Mouse (Mus musculus): ENCODE measurements around the gene C8b. TPM values are rescaled to one million over a fixed set of nuclear protein-coding genes. Genes with fewer than 3 reads are reported as not detected.

C8b gene
- total and polyA plus RNA-seq, 2 experiments, result 83.5 to 244 TPM

DNA sequence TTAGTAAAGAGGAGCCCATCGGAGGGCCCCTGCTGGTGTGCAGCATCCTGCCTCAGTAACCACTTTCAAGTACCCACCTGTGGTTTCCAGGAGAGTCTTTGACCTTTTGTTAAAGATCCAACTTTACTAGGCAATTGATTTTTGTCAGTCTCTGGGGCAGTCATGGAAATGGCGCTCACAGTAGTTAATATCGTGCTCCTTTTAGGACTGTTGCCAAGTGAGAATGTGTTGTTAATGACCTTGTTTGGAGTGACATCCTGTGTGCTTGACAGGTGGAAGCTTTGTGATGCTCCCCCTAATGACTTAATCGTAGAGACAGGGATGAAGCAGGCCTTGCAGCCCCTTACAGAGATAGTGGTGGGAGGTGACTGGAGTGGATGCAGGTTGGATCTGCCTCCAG lies 4.2 kb downstream of the C8b start:
- WGBS, result 39% methylated on average over 4 of the region's 4 CpGs

DNA sequence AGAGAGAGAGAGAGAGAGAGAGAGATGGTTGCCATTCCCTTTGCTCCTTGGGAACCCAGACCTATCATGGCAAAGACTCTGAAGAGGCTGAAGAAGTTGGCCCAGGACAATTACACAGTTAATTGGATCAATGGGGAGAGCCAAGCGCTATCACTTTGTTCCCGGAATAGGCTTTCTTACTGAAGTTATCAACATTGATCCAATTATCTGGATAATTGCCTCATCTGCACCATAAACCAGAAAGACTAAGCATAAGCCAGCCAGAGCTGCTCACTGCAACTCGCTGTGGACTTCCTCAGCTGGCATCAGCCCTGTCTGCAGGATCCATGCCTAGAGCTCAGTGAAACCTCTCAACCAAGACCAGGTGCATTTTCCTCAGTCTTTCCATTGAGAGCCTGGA lies 9.5 kb downstream of the C8b start:
- peak; percentile 30 for DNase-seq (ENCODE audit: extremely low read depth, low read depth, low spot score)
- Histone ChIP-seq H3K4me1 (ENCODE audit: control insufficient read depth, insufficient read depth, low read length) (peaks cover 14% of the 10 kb centered on the region), H3K27me3 (ENCODE audit: control insufficient read depth, insufficient read depth, low read length) (no peaks in the 10 kb centered on the region), H3K27ac (replicated peaks; ENCODE audit: insufficient read depth, low read depth, low read length) (no peak overlapping the region), H3K36me3 (ENCODE audit: control insufficient read depth, insufficient read depth, low read length) (peaks cover 30% of the 10 kb centered on the region), H3K79me2 (ENCODE audit: control insufficient read depth, insufficient read depth, low read length) (peaks cover 4% of the 10 kb centered on the region; the same call in 1 of the 2 replicates), H3K9ac (ENCODE audit: low read depth, low read length) (no peak overlapping the region), H3K4me3 (ENCODE audit: insufficient read depth, low read depth, low read length) (no peak overlapping the region)
- WGBS, result 22% methylated on average over 3 of the region's 3 CpGs
- TF ChIP-seq CTCF (IDR thresholded peaks at IDR 0.05; ENCODE audit: low read depth, low read length), result no peak
- no peak for TF ChIP-seq POLR2A (IDR thresholded peaks at IDR 0.05; ENCODE audit: extremely low read depth, insufficient read depth, low read length)

More for the DNA sequence above, 4.2 kb downstream of the C8b start:
- no peak overlapping the region for H3K9ac ChIP-seq (ENCODE audit: low read depth, low read length)
- H3K4me1 ChIP-seq (ENCODE audit: control insufficient read depth, insufficient read depth, low read length), result peaks cover 26% of the 10 kb centered on the region
- H3K4me3 ChIP-seq (ENCODE audit: insufficient read depth, low read depth, low read length), result no peak overlapping the region
- peaks cover 5% of the 10 kb centered on the region; the same call in 1 of the 2 replicates for H3K36me3 ChIP-seq (ENCODE audit: control insufficient read depth, insufficient read depth, low read length)
- peak; percentile 54 for DNase-seq (ENCODE audit: extremely low read depth, low read depth, low spot score)
- no peaks in the 10 kb centered on the region for H3K27me3 ChIP-seq (ENCODE audit: control insufficient read depth, insufficient read depth, low read length)
- no peak overlapping the region for H3K27ac ChIP-seq (replicated peaks; ENCODE audit: insufficient read depth, low read depth, low read length)
- TF ChIP-seq CTCF (IDR thresholded peaks at IDR 0.05; ENCODE audit: low read depth, low read length) (no peak), POLR2A (IDR thresholded peaks at IDR 0.05; ENCODE audit: extremely low read depth, insufficient read depth, low read length) (no peak)
- H3K79me2 ChIP-seq (ENCODE audit: control insufficient read depth, insufficient read depth, low read length), result peaks cover 19% of the 10 kb centered on the region; the same call in 1 of the 2 replicates

DNA sequence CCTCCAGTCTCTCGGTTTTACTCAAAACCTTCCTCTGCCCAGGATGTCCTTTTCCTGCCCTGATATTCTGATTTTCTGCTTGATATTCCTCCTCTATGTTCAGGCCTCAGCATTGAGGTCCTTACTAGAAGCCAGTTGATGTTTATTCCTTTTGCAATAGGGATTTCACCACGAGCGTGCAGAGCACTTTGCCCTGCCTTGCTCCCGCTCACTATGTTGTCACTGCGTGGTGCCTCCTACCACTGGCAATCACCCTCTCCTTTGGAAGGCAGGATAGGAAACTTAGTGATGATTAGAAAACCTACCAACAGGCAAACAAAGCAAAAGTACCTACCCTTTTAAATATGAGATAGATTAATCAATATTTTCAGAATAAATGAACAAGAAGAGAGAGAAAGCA lies 13.3 kb downstream of the C8b start:
- Histone ChIP-seq H3K27ac (replicated peaks; ENCODE audit: insufficient read depth, low read depth, low read length) (peak overlapping the region; percentile 84), H3K4me1 (ENCODE audit: control insufficient read depth, insufficient read depth, low read length) (peaks cover 9% of the 10 kb centered on the region), H3K79me2 (ENCODE audit: control insufficient read depth, insufficient read depth, low read length) (no peaks in the 10 kb centered on the region), H3K4me3 (ENCODE audit: insufficient read depth, low read depth, low read length) (no peak overlapping the region), H3K9ac (ENCODE audit: low read depth, low read length) (no peak overlapping the region), H3K27me3 (ENCODE audit: control insufficient read depth, insufficient read depth, low read length) (no peaks in the 10 kb centered on the region), H3K36me3 (ENCODE audit: control insufficient read depth, insufficient read depth, low read length) (peaks cover 61% of the 10 kb centered on the region)
- peak; percentile 96 for DNase-seq (ENCODE audit: extremely low read depth, low read depth, low spot score)
- no peak for TF ChIP-seq CTCF (IDR thresholded peaks at IDR 0.05; ENCODE audit: low read depth, low read length)
- no peak for TF ChIP-seq POLR2A (IDR thresholded peaks at IDR 0.05; ENCODE audit: extremely low read depth, insufficient read depth, low read length)
- 24% methylated on average over 5 of the region's 5 CpGs for WGBS

DNA sequence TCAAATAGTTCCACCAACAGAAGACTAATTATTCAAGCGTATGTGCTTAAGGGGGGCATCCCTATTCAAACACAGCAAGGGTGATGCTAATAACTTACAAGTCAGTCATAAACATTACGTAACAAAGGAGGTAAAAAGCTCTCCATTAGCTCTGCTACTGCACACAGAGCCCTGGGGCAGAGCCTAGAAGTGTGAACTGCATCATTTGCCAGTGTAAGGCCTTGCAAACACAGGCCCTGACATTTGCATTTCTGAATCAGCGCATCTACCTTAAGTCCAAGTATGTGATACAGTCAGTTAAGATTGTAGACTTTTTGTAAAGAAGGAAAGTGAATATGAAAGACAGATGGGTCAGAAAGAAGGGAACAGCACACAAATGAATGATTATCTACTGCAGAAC lies 15.3 kb downstream of the C8b start:
- DNase-seq (ENCODE audit: extremely low read depth, low read depth, low spot score), result no peak
- peaks cover 5% of the 10 kb centered on the region for H3K4me1 ChIP-seq (ENCODE audit: control insufficient read depth, insufficient read depth, low read length)
- WGBS, result 90% methylated on average over 3 of the region's 3 CpGs

DNA sequence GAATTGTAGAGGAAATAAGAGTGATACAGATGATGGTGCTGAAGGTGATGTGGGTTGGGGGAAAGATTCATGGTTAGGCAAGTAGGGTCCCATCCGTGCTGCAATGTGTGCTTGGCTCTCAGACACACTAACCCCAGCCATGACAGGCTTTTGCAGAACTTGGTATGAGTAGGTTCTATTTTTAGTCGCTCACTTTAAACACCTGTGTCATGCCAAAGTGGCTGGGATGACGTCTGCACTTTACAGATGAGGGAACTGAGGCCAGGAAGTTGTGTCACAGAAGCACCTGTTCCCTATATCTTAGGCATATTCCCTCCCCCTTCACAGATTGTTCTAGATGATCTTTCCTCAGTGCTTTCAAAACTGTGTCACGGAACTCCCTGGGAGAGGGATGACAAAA lies 16.2 kb downstream of the C8b start:
- no peaks in the 10 kb centered on the region for H3K27me3 ChIP-seq (ENCODE audit: control insufficient read depth, insufficient read depth, low read length)
- H3K79me2 ChIP-seq (ENCODE audit: control insufficient read depth, insufficient read depth, low read length), result no peaks in the 10 kb centered on the region
- no peak for DNase-seq (ENCODE audit: extremely low read depth, low read depth, low spot score)
- H3K4me3 ChIP-seq (ENCODE audit: insufficient read depth, low read depth, low read length), result no peak overlapping the region
- H3K27ac ChIP-seq (replicated peaks; ENCODE audit: insufficient read depth, low read depth, low read length), result no peak overlapping the region
- no peak overlapping the region for H3K9ac ChIP-seq (ENCODE audit: low read depth, low read length)
- WGBS, result 83% methylated on average over 4 of the region's 4 CpGs
- H3K36me3 ChIP-seq (ENCODE audit: control insufficient read depth, insufficient read depth, low read length), result peaks cover 73% of the 10 kb centered on the region
- H3K4me1 ChIP-seq (ENCODE audit: control insufficient read depth, insufficient read depth, low read length), result peaks cover 5% of the 10 kb centered on the region
- TF ChIP-seq POLR2A (IDR thresholded peaks at IDR 0.05; ENCODE audit: extremely low read depth, insufficient read depth, low read length), result no peak
- TF ChIP-seq CTCF (IDR thresholded peaks at IDR 0.05; ENCODE audit: low read depth, low read length), result no peak

More for the DNA sequence above, 15.3 kb downstream of the C8b start:
- Histone ChIP-seq H3K27me3 (ENCODE audit: control insufficient read depth, insufficient read depth, low read length) (no peaks in the 10 kb centered on the region), H3K79me2 (ENCODE audit: control insufficient read depth, insufficient read depth, low read length) (no peaks in the 10 kb centered on the region), H3K9ac (ENCODE audit: low read depth, low read length) (no peak overlapping the region), H3K36me3 (ENCODE audit: control insufficient read depth, insufficient read depth, low read length) (peaks cover 67% of the 10 kb centered on the region), H3K27ac (replicated peaks; ENCODE audit: insufficient read depth, low read depth, low read length) (no peak overlapping the region), H3K4me3 (ENCODE audit: insufficient read depth, low read depth, low read length) (no peak overlapping the region)
- TF ChIP-seq CTCF (IDR thresholded peaks at IDR 0.05; ENCODE audit: low read depth, low read length) (no peak), POLR2A (IDR thresholded peaks at IDR 0.05; ENCODE audit: extremely low read depth, insufficient read depth, low read length) (no peak)

DNA sequence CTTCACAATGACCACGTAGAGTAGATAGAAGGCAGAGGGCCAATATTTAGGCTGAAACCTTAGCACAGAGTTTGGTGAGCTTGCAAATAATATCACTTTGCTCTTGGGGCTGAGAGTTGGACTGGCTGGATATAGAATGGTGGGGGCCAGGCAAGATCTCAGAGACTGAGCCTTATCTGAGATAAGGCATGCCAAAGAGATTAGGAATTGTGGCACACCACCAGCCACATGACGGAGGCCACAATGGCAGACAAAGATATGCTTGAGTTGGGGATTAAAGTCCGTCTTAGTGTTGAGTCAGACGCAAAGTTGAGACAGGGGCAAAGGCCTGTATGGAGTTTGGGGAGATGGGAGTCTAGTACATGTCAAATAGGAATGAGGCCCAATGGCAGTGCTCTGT lies 26.0 kb downstream of the C8b start:
- peaks cover 84% of the 10 kb centered on the region for H3K36me3 ChIP-seq (ENCODE audit: control insufficient read depth, insufficient read depth, low read length)
- DNase-seq (ENCODE audit: extremely low read depth, low read depth, low spot score), result no peak
- H3K79me2 ChIP-seq (ENCODE audit: control insufficient read depth, insufficient read depth, low read length), result 0 out of 2 replicates have a peak, but pooled peaks cover 2% of the 10 kb centered on the region
- H3K9ac ChIP-seq (ENCODE audit: low read depth, low read length), result no peak overlapping the region
- no peak for TF ChIP-seq POLR2A (IDR thresholded peaks at IDR 0.05; ENCODE audit: extremely low read depth, insufficient read depth, low read length)
- no peak for TF ChIP-seq CTCF (IDR thresholded peaks at IDR 0.05; ENCODE audit: low read depth, low read length)
- no peak overlapping the region for H3K27ac ChIP-seq (replicated peaks; ENCODE audit: insufficient read depth, low read depth, low read length)
- no peak overlapping the region for H3K4me3 ChIP-seq (ENCODE audit: insufficient read depth, low read depth, low read length)
- 58% methylated on average over 4 of the region's 4 CpGs for WGBS
- H3K4me1 ChIP-seq (ENCODE audit: control insufficient read depth, insufficient read depth, low read length), result no peaks in the 10 kb centered on the region
- no peaks in the 10 kb centered on the region for H3K27me3 ChIP-seq (ENCODE audit: control insufficient read depth, insufficient read depth, low read length)

All from liver, adult 2 months (tissue).